ENCODE assay signal across 8 mouse cellular contexts in genomic region chr9:65196738-65197569, GRCm38 (mm10). TPM values are rescaled to one million over a fixed set of nuclear protein-coding genes. Genes with fewer than 3 reads are reported as not detected.
DNase-seq lines count a peak whose midpoint lies in the region; ATAC-seq and TF ChIP-seq lines count a peak whose summit lies in the region.

No protein-coding gene starts in this region.

- 17% methylated on average over 26 of the region's 26 CpGs for WGBS in heart, embryonic 11.5 days (ENCODE audit: insufficient replicate concordance)
- WGBS in kidney, embryonic 15.5 days, result 15% methylated on average over 26 of the region's 26 CpGs

- ATAC-seq in erythroblast, adult 5-6 weeks (replicated peaks; ENCODE audit: low FRiP score, poor library complexity, severe bottlenecking), result peak; percentile 82
- ATAC-seq in heart, embryonic 11.5 days (replicated peaks; ENCODE audit: insufficient number of reproducible peaks, low FRiP score, low TSS enrichment), result peak; percentile 72
- peak; percentile 64 for ATAC-seq in kidney, embryonic 15.5 days (replicated peaks; ENCODE audit: low FRiP score)

- H3K36me3 ChIP-seq in heart, embryonic 11.5 days (ENCODE audit: control insufficient read depth, insufficient read depth, low read length), result no peaks in the 10 kb centered on the region
- no peaks in the 10 kb centered on the region for H3K36me3 ChIP-seq in kidney, embryonic 15.5 days

- peak; percentile 97 to 98 for DNase-seq in B cell, adult 2 months
- DNase-seq in liver, result peak; percentile 96
- peak; percentile 72 to 90 for DNase-seq in monocyte, adult 2 months (ENCODE audit: low read depth in 1 of 2, low spot score in 2 of 2)
- peak; percentile 96 to 97 for DNase-seq in spleen, postnatal 14 days (ENCODE audit: low spot score in 2 of 2)

- no peak for TF ChIP-seq POLR2A in bone marrow macrophage, adult 2 months (IDR thresholded peaks at IDR 0.05; ENCODE audit: borderline replicate concordance, low read depth, low read length)

- peak overlapping the region; percentile 30; the same call in 1 of the 2 replicates for H3K4me2 ChIP-seq in heart, embryonic 11.5 days
- peak overlapping the region; percentile 34 for H3K4me2 ChIP-seq in kidney, embryonic 15.5 days

- no peak overlapping the region for H3K4me3 ChIP-seq in bone marrow macrophage, adult 2 months (ENCODE audit: insufficient read depth, low read length)
- no peak overlapping the region; the same call in 1 of the 2 replicates for H3K4me3 ChIP-seq in heart, embryonic 11.5 days (ENCODE audit: low read depth, low read length)
- H3K4me3 ChIP-seq in kidney, embryonic 15.5 days (replicated peaks), result peak overlapping the region; percentile 8; the same call in 1 of the 2 replicates

- H3K9me3 ChIP-seq in heart, embryonic 11.5 days (replicated peaks; ENCODE audit: control insufficient read depth, low read length), result no peaks in the 10 kb centered on the region
- H3K9me3 ChIP-seq in kidney, embryonic 15.5 days (replicated peaks), result no peaks in the 10 kb centered on the region; the same call in 1 of the 2 replicates

- TF ChIP-seq CTCF in bone marrow macrophage, adult 2 months (IDR thresholded peaks at IDR 0.05; ENCODE audit: low read depth, low read length), result peak; percentile 75

- no peaks in the 10 kb centered on the region for H3K27me3 ChIP-seq in heart, embryonic 11.5 days (ENCODE audit: control insufficient read depth, insufficient read depth, low read length)
- 0 out of 2 replicates have a peak, but pooled peaks cover 3% of the 10 kb centered on the region for H3K27me3 ChIP-seq in kidney, embryonic 15.5 days

- peaks cover 41% of the 10 kb centered on the region for H3K4me1 ChIP-seq in bone marrow macrophage, adult 2 months (ENCODE audit: control insufficient read depth, insufficient read depth, low read length)
- H3K4me1 ChIP-seq in heart, embryonic 11.5 days (ENCODE audit: control insufficient read depth, insufficient read depth, low read length), result peaks cover 24% of the 10 kb centered on the region
- peaks cover 53% of the 10 kb centered on the region for H3K4me1 ChIP-seq in kidney, embryonic 15.5 days

- peak overlapping the region; percentile 70; the same call in 1 of the 2 replicates for H3K9ac ChIP-seq in heart, embryonic 11.5 days (ENCODE audit: low read depth, low read length)
- no peak overlapping the region for H3K9ac ChIP-seq in kidney, embryonic 15.5 days

- H3K27ac ChIP-seq in bone marrow macrophage, adult 2 months (ENCODE audit: insufficient read depth, low read depth, low read length), result peak overlapping the region; percentile 59
- H3K27ac ChIP-seq in heart, embryonic 11.5 days (ENCODE audit: low read depth, low read length), result peak overlapping the region; percentile 93
- H3K27ac ChIP-seq in kidney, embryonic 15.5 days, result peak overlapping the region; percentile 96

RNA-seq across cellular contexts. Expression of gene Parp16, which starts 1.8 kb away (rescaled TPM):
- 2.9 TPM in 2 replicates for polyA plus RNA-seq in bone marrow macrophage, adult 2 months (2012; ENCODE audit: insufficient read depth, insufficient read length, missing spikeins)
- 10.2 and 13.2 TPM in 2 replicates for total RNA-seq in erythroblast, adult 5-6 weeks (2015; ENCODE audit: low replicate concordance)
- total RNA-seq in erythroblast, adult 5-6 weeks (2017; ENCODE audit: low replicate concordance), result 14.5 and 15.3 TPM in 2 replicates
- 4.6 and 5.0 TPM in 2 replicates for polyA plus RNA-seq in heart, embryonic 11.5 days (2014; fragmentation: Nextera tagmentation; extraction: Ambion mirVana)
- 7.9 and 8.1 TPM in 2 replicates for polyA plus RNA-seq in kidney, embryonic 15.5 days (2015; fragmentation: Nextera tagmentation; extraction: Ambion mirVana)

RNA-seq across cellular contexts. Expression of gene Igdcc3, which starts 56.0 kb away (rescaled TPM):
- polyA plus RNA-seq in bone marrow macrophage, adult 2 months (2012; ENCODE audit: insufficient read depth, insufficient read length, missing spikeins), result not detected in 2 replicates
- total RNA-seq in erythroblast, adult 5-6 weeks (2015; ENCODE audit: low replicate concordance), result not detected in 2 replicates
- not detected in 2 replicates for total RNA-seq in erythroblast, adult 5-6 weeks (2017; ENCODE audit: low replicate concordance)
- polyA plus RNA-seq in heart, embryonic 11.5 days (2014; fragmentation: Nextera tagmentation; extraction: Ambion mirVana), result 6.3 and 6.8 TPM in 2 replicates
- polyA plus RNA-seq in kidney, embryonic 15.5 days (2015; fragmentation: Nextera tagmentation; extraction: Ambion mirVana), result 3.5 and 4.2 TPM in 2 replicates
